Mouse (Mus musculus) lung, adult 2 months (tissue): ENCODE measurements at regions not wholly inside any gene's neighbourhood (a gene's known extent, or its start where the extent isn't known, plus 50 kb on each side); places are given as distances from the start of the nearest gene placed in this dataset.

Experiments
- CTCF ChIP-seq: fragments of 200-500 bp; IDR thresholded peaks from 2 replicates; pipeline ENCODE4 v1.5.1; 2011; ENCODE audit warnings: mild to moderate bottlenecking, low read length, control low read depth; ENCODE audit not compliant: insufficient read depth
- POLR2A ChIP-seq: fragments of 200-500 bp; IDR thresholded peaks from 2 replicates; pipeline ENCODE4 v1.6.1; 2011; ENCODE audit warnings: low read depth, mild to moderate bottlenecking, control low read depth, low read length, borderline replicate concordance; ENCODE audit errors: extremely low read depth

DNA sequence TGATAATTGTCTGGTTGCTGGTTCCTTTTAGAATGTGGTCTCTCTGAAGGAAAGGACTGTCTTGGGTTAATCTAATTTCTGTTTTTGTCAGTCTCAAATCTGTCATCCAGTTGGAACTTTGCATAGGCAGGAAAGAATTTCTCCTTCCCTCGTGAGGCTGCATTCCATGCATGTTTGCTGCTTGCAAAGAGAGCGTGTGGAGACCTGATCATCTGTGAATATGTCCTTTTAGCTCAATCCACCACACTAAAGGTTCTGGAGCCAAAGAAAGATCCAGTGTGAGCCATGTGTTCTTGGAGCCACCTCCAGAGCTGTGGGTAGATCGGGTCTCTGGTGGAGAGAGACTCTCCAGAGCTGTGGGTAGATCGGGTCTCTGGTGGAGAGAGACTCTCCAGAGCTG lies 200.2 kb downstream of the Ttc32 start:
- TF ChIP-seq POLR2A (no peak), CTCF (no peak)
